Mouse (Mus musculus) CD4-positive naive resting alpha-beta T cell, adult 76 days (primary cell): ENCODE results near the gene Sp6. TPM values are rescaled to one million over a fixed set of nuclear protein-coding genes. Genes with fewer than 3 reads are reported as not detected.

Experiments used
- total RNA-seq: library from RNA; stranded (reverse); gene quantifications from one replicate; pipeline ENCODE4 v1.2.4, GENCODE M21; 2023

The Sp6 gene
- total RNA-seq = 4.0 TPM

DNA sequence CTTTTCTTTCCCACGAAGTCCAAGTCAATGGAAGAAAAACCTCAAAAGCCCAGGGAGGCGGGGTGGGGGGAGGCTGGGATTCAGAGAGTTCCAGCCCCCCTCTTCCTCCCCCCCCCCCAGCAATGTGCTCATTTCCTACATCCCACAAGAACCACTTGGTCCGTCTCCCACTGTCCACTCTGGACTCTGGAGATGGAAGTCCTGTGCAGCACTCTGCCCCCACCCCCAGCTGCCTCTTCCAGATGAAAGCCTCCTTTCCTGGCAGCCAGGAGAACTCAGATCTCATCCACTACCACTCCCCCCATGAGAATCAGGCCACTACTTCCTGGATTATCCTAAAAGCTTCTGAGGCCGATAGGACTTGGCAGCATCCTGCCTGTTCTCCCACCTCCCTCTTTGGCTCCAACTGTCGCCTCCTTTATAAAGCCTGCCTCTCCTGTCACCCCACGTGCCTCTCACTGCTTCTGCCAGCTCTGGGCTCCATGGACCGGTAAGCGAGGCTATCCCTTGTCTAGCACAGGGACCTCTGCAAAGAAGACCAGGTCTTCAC lies at the start of gene Sp6:
Gene Sp6 (plus strand): TSS at position 274 of the 550 bp plus-strand sequence.

GRCm38 (mm10) chr11:96982859-96983258 lies 30.3 kb upstream of the Sp6 start, which contains the start of gene Sp2:
TSS of gene Sp2 (minus strand) at chr11:96982959.

DNA sequence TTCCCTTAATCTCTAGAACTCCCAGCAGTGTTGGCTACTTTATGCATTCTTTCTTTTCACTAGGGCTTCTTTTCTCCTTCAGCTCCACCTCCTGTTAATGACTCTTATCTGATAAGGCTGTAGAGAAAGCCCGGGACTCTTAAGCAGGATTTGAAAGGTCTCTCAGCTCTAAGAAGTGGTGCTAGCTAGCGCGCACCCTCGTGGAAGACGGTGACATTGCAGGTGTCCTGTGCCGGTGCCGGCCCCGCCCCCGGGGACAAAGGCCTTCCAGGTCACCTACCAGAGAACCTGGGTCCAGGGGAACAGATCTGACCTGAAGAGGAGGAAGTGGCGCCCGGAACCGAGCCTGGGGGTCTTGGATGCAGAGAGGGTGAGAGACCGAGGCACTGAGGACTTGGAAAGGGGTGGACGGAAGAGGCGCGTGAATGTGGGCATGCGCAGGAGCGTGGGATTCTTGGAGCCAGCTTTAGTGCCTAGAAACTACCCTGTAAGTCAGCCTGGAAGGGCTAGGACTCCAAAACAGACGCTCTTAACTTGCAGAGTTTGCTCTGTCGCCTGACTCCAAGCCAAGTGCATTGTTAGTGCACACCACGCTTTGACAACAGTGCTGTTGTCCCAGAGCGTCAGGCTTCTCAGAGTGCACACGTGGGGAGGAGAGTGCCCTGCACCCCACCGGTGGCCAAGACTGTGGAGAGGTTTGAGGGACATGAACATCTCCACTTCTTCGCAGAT lies 16.7 kb downstream of the Sp6 start, which contains the start of gene Scrn2:
Gene Scrn2 (plus strand): TSS at position 253 of the 732 bp plus-strand sequence.

GRCm38 (mm10) chr11:97041022-97041899 lies 28.1 kb downstream of the Sp6 start, which contains the start of the genes Lrrc46 and Mrpl10:
TSS of gene Lrrc46 (minus strand) at chr11:97041407.
TSS of gene Mrpl10 (plus strand) at chr11:97041560.

DNA sequence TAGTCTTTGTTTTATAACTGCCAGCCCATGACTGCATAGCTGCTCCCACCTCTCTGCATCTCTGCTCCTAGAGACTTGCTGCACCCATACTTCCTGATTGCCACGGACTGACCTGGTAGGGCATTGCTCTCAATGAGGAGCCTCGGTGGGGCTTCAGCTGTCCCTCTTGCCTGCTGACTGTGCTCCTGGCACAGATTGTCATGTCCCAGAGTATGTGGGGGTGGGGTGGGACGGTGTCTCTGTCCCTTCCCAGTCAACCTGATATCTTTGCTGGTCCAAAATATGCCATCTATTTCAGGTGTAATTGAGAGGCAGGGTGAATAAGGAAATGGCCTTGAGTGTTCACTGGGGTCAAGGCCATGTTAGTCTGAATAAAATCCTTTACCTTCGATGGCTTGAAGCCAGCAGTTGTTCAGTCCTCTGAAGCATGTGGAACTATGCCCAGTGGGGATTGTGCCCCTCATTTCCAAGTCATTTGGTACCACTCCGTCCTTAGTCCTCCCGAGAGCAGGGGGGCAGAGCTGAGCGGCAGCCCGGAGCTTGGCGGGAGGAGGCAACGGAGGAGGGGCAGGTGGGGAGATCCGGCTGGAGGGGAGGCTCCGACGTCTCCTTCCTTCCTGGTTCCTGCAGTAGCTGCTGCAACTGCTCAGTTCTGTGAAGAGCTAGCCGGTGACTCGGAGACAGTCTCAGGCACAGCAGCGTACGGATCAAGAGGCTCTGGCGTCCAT lies 37.2 kb downstream of the Sp6 start, which contains the start of gene Osbpl7:
Gene Osbpl7 (plus strand): TSS at position 413 of the 728 bp plus-strand sequence.

Other genes starting within 250 kb of the Sp6 start
- gene Snx11, start 235.8 kb upstream of the Sp6 start, total RNA-seq = 32.6 TPM
- gene Cbx1, start 224.3 kb upstream of the Sp6 start, total RNA-seq = 37.9 TPM
- 42.6 TPM for gene Nfe2l1, start 183.4 kb upstream of the Sp6 start, total RNA-seq
- gene Copz2, start 163.5 kb upstream of the Sp6 start, total RNA-seq = not detected
- 42.4 TPM for gene Cdk5rap3, start 96.9 kb upstream of the Sp6 start, total RNA-seq
- gene Prr15l, start 85.3 kb upstream of the Sp6 start, total RNA-seq = not detected
- gene Pnpo, start 69.4 kb upstream of the Sp6 start, total RNA-seq = 22.1 TPM
- 65.1 TPM for gene Sp2, start 30.4 kb upstream of the Sp6 start, total RNA-seq
- gene Scrn2, start 16.5 kb downstream of the Sp6 start, total RNA-seq = 3.4 TPM
- gene Lrrc46, start 28.0 kb downstream of the Sp6 start, total RNA-seq = not detected
- 25.7 TPM for gene Mrpl10, start 28.2 kb downstream of the Sp6 start, total RNA-seq
- 27.0 TPM for gene Osbpl7, start 37.2 kb downstream of the Sp6 start, total RNA-seq
- 1.5 TPM for gene Tbx21, start 101.9 kb downstream of the Sp6 start, total RNA-seq
- gene Tbkbp1, start 138.1 kb downstream of the Sp6 start, total RNA-seq = 0.53 TPM
- gene Kpnb1, start 174.5 kb downstream of the Sp6 start, total RNA-seq = 116 TPM